8 mouse cellular contexts compared by ENCODE assay signal in the genomic region with DNA sequence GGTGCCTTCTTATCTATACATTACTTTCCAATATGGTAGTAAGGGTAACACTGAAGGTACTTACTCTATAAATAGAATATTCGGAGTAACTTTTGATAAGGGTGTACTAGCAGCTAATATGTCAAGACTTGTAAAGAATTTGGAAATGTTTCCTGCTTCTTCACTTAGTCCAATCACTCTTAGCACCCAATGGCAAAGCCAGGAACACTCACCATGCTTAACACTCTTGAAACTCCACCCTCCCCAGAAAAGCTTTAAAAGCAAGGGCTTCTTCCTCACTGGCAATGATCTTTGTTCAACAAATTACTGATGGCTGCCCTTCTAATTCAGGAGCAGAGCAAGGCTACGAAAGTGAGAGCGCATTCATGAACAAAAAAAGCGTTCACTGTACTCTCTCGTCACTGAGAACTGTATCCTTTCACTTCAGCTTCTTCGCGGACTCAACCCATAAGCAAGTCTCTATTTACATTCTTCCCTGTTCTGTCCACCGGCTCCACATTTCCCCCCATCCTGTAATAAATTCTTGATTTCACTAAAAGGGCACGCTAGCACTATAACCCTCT. TPM values are rescaled to one million over a fixed set of nuclear protein-coding genes. Genes with fewer than 3 reads are reported as not detected.
DNase-seq lines count a peak whose midpoint lies in the region; ATAC-seq lines count a peak whose summit lies in the region.

No protein-coding gene starts in this region.

- DNase-seq in kidney, postnatal 36 days, result no peak
- DNase-seq in c-Kit-positive CD71-positive TER-119-negative erythroid progenitor cells, embryonic 14.5 days (ENCODE audit: low read depth), result peak; percentile 40
- DNase-seq in hindbrain, embryonic 10.5 days (ENCODE audit: low spot score), result no peak
- peak; percentile 2 for DNase-seq in lung, postnatal 25 days (ENCODE audit: low spot score)
- DNase-seq in left cerebral cortex, postnatal 10 days (ENCODE audit: extremely low spot score in 1 of 2, low spot score in 2 of 2), result no peak
- DNase-seq in frontal cortex, postnatal 10 days (ENCODE audit: low spot score in 2 of 2), result no peak
- no peak for DNase-seq in layer of hippocampus, postnatal 14 days (ENCODE audit: low spot score in 2 of 2)

- H3K4me2 ChIP-seq in kidney, embryonic 16.5 days (replicated peaks; ENCODE audit: low read depth, low read length), result peak overlapping the region; percentile 68

- intact Hi-C loops in left cerebral cortex, postnatal 10 days (cut with DNase I), result loop anchor here (5.0 kb wide), 1 partner anchor 394 kb away; the partner anchor contains the start of gene Dis3l

- 7% methylated on average over 9 of the region's 9 CpGs for WGBS in kidney, embryonic 16.5 days
- 15% methylated on average over 9 of the region's 9 CpGs for WGBS in hindbrain, embryonic 10.5 days

- peak overlapping the region; percentile 97 for H3K27ac ChIP-seq in kidney, embryonic 16.5 days (ENCODE audit: low read length)
- H3K27ac ChIP-seq in hindbrain, embryonic 10.5 days, result peak overlapping the region; percentile 93

- peaks cover 10% of the 10 kb centered on the region for H3K4me1 ChIP-seq in kidney, embryonic 16.5 days (ENCODE audit: insufficient read depth, low read length)
- peaks cover 9% of the 10 kb centered on the region for H3K4me1 ChIP-seq in hindbrain, embryonic 10.5 days (replicated peaks)

- H3K27me3 ChIP-seq in kidney, embryonic 16.5 days (ENCODE audit: insufficient read depth, low read length), result no peaks in the 10 kb centered on the region
- H3K27me3 ChIP-seq in hindbrain, embryonic 10.5 days (ENCODE audit: insufficient read depth, poor library complexity, severe bottlenecking), result no peaks in the 10 kb centered on the region

- H3K9ac ChIP-seq in kidney, embryonic 16.5 days (replicated peaks; ENCODE audit: low read length), result peak overlapping the region; percentile 94

- no peaks in the 10 kb centered on the region for H3K9me3 ChIP-seq in kidney, embryonic 16.5 days (ENCODE audit: low read length)
- H3K9me3 ChIP-seq in hindbrain, embryonic 10.5 days, result no peaks in the 10 kb centered on the region

- no peak for ATAC-seq in kidney, embryonic 16.5 days (ENCODE audit: low FRiP score, low TSS enrichment)

- H3K36me3 ChIP-seq in kidney, embryonic 16.5 days (ENCODE audit: insufficient read depth, low read length), result no peaks in the 10 kb centered on the region
- no peaks in the 10 kb centered on the region for H3K36me3 ChIP-seq in hindbrain, embryonic 10.5 days

- peak overlapping the region; percentile 94 for H3K4me3 ChIP-seq in kidney, embryonic 16.5 days (ENCODE audit: low read length)
- peak overlapping the region; percentile 97 for H3K4me3 ChIP-seq in hindbrain, embryonic 10.5 days

RNA-seq across cellular contexts. Expression of gene Rab11a, which starts 1.4 kb away (rescaled TPM):
- 632 and 680 TPM in 2 replicates for polyA plus RNA-seq in kidney, embryonic 16.5 days (2015; fragmentation: Nextera tagmentation; extraction: Ambion mirVana)
- polyA plus RNA-seq in hindbrain, embryonic 10.5 days (2016; fragmentation: Nextera tagmentation; extraction: Ambion mirVana), result 290 and 299 TPM in 2 replicates
- 100 to 1,000 TPM; 389 to 433 TPM for total RNA-seq in left cerebral cortex, postnatal 10 days (2021)
- total RNA-seq in layer of hippocampus, postnatal 14 days (2021), result 100 to 1,000 TPM; 318 to 321 TPM

Comparison
In these comparisons a context has a peak if more than half of its experiments do, and no peak if none do; other contexts are left out.
1. DNase-seq: peak in c-Kit-positive CD71-positive TER-119-negative erythroid progenitor cells, embryonic 14.5 days (single experiment) and lung, postnatal 25 days (single experiment); none in kidney, postnatal 36 days (0 of 2), hindbrain, embryonic 10.5 days (single experiment), left cerebral cortex, postnatal 10 days (0 of 2), frontal cortex, postnatal 10 days (0 of 2) and layer of hippocampus, postnatal 14 days (0 of 2).